Mouse (Mus musculus) heart, adult 18-20 months (tissue): ENCODE measurements around the gene Popdc3. TPM values are rescaled to one million over a fixed set of nuclear protein-coding genes. Genes with fewer than 3 reads are reported as not detected.
"Not testable (repeated sequence)": the region's sequence is repeated elsewhere in the genome, so short reads cannot be mapped to it uniquely, and the experiment has no call there.

Experiments used
- DNase-seq, 2 experiments: peaks; one replicate each; pipeline ENCODE4 v3.0.0; 2021 to 2022; ENCODE audit warnings: mixed read lengths in 1 of 2
- total RNA-seq, 2 experiments: library from RNA; stranded (reverse); gene quantifications; 2 replicates each; pipeline ENCODE4 v1.2.3; 2021

Gene Popdc3
- total RNA-seq, 2 experiments from 2014 or later: 32.8 to 35.7 TPM

DNA sequence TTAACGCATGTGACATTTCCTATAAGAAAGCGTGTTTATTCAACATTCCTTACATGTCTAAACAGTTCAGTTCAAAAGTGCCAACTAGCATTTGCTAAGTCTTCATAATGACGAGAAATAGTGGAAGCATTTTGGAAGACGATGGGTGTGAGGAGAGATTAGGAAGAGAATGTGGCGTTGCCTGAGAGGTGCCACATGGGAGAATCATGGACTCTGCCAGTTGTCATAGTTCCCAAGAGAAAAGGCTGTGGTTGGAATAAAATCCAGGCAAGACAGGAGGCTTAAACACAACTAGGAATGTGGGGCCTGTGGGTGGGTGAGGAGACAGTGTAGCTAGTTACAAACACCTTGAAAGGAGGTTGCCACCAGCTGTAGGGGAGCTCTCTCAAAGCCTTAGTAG lies 127.3 kb downstream of the Popdc3 start:
- no peak for DNase-seq

DNA sequence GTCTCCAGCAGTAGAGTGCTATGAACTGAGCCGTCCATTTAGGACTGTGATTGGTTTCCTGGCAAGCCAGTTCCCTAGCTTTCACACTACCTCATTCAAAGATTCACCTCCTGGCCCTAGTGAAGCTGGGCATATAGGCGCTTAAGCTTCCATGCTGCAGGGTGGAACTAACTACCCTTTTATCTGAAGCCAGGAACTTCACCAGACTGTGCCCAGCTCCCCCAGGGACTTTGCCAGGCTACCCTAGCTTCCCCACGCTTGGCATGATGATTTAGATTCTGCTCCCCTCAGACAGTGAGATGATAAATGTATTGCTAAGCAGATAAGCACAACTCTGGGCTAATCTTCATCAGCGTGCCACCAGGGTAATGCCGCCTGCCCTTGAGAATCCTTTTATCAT lies 133.2 kb downstream of the Popdc3 start:
- DNase-seq: no peak

DNA sequence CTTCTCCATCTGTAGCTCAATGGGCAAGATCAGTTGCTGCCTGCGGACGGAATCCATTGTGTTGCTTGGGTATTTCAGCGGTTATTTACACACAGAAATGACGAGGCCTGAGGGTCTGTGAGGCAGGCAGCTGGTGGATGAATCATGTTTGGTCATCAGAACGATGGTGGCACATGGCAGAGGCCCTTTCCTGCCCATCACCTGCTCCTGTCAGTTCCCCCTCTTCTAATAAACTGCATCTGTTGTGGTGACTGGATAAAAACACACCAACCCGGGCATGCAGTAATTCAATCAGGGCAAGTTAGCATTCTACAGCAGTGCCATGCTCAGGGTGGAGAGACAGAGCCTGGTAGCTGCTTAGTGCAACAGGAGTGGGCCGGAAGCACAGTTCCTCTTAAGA lies 133.7 kb downstream of the Popdc3 start:
- no peak for DNase-seq

DNA sequence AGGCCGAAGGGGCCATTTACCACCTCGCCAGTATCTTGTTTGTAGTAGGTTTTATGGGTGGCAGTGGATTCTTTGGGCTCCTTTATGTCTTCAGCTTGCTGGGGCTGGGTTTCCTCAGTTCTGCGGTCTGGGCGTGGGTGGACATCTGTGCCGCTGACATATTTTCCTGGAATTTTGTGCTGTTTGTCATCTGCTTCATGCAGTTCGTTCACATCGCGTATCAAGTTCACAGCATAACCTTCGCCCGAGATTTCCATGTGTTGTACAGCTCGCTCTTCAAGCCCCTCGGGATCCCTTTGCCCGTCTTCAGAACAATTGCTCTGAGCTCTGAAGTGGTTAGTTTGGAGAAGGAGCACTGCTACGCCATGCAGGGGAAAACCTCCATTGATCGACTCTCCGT lies 137.0 kb downstream of the Popdc3 start:
- no peak for DNase-seq

DNA sequence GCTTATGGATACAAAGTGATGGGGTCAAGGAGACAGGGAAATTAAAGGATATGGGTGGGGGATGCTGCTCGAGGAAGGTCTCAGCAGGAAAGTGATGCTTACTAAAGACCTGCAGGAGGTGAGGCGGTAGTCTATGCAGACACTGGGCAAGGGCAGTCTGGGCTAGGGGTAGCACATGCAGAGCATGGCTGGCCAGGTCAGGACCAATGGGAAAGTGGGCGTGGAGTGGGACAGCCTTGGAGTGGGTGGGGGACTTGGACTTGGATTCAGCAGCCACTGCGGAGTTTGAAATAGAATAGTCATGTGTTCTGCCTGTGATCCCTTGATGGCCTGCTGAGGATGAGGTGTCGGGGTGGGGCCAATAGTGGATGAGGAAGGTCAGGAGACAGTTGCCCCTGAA lies 141.0 kb downstream of the Popdc3 start:
- no peak for DNase-seq

DNA sequence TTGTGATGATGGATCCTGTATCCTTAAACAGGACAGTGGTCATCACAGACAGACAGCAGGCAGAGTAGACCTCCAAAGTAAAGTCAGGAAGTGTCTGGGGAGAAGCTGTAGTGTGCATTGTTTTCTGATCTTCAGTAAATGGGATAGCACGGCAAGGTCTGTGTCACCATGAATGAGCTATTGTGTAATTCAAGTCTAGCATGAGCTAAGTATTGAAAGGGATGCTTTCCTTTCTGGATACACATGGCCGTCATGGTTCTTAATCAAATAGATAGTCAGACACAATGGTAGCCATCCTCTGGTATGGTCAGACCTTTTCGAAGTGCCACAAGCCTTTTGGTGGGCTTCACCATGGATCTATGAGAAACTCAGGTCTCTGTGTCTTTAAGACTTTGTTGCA lies 142.4 kb downstream of the Popdc3 start:
- DNase-seq: no peak

DNA sequence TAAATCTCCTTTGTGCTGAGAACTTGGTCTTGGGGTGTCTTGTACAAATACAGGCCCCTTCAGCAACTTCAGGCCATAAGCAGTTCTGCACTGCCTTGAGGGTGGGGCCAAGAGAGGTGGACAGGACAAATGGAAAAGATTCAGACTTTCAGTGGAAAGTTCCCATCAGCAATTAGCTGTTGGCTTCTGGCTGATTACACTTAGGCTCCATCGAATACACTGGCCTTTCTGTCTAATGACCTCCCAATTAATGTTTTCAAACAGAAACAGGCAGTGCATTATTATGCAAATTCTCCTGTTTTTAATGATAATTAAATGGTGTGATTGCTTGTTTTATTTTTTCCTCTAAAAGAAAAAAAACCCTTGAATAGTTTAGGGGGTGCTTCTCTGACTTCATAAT lies 146.3 kb downstream of the Popdc3 start:
- no peak for DNase-seq

DNA sequence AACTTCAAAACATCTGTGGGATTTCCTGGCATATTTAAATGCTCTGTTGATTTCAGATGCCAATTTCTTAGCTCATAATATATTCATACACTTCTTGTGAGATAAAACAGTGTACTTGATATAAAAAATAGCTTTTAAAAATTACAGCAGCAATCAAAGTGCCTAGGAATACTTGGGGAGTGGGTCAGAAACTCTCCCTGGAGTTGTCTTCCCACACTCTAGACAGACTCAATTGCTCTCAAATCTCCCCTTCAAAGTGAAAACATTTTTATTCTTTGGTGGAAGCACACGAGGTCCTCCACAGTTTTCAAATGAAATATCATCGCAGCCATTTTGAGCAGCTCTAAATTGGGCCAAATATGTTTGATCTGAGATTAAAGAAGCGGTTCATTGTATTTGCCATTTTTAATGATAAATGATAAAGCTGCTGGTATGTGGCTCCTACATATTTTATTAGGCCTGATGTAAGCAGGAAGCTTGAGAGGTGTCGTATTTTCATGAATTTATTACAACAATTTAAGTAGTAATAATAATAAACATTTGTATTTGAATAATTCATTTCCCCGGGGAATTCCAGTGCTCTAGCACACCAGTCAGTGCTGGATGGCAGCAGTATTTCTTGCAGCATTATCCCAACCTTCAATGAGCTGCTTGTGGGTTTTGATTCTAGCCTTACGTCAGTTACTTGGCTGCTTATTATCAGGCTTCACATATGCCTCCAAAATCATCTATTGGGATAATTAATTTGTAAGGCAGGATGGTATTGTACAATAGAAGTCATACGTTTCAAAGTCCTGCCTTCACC lies 150.5 kb downstream of the Popdc3 start:
- DNase-seq: no peak

DNA sequence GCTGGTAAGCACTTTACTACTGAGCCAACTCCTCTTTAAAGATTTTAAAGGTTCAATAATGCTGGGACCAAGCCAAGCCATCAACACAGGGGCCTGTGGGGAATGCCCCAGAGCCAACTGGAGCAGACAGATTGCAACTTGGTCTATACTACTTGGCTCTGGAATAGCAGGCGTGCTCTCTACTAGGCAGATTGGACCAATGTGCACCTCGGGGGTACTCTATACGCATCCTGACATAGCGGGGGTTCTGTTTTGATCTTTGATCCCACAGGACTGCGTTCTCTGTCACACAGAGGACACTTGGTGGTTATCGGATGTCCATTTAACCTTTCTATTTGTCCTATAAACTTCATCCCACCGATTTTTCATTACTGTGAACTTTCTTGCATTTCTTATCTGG lies 157.0 kb downstream of the Popdc3 start:
- no peak for DNase-seq

DNA sequence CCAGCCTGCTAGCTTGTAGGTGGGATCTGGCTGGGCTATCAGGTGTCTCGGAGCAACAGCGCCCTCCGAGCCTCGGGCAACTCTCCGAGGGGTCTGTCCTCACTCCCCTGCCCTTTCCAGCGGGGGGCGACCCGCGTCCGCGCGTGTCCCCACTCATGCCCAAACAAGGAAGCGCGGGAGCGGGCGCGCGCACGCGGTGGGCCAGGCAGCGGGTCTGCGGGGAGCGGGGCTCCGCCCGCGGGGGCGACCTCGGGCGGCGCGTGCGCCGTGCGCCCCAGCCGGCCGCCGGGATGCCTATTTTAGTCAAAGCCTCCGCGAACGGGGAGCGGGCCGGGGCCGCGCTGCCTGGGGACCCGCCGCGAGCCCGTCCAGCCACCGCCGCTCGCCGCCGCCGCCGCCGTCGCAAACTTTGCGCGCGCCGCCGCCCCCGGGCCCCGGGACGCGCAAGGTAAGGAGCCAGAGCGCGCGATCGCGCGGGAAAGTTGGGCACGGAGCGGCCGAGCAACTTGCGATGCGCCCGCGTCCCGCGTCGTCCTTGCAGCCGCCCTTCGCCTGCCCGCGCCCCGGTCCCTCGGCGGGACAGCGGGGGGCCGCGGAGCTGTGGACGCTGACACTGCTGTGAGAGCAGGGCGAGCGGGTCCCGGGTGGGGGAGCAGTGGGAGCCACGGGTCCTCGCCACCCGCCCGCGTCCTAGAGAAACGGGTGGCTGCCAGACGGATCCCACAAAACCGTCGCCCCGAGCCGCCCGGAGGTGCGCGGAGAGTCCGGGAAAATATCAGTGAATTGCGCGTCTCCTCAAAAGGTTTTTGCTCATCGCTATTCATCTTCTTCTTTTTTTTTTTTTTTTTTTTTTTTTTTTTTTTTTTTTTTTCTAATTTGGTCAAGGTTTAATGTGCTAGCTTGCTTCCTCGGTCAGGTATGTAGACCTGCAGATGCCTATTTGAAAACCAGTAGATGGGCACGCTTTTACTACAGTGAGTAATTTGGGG lies 157.8 kb downstream of the Popdc3 start, which contains the start of gene Bves:
Gene Bves, plus strand, starts transcription at position 339 of the 989 bp plus-strand sequence.
- DNase-seq: peak; percentile 44 to 45

DNA sequence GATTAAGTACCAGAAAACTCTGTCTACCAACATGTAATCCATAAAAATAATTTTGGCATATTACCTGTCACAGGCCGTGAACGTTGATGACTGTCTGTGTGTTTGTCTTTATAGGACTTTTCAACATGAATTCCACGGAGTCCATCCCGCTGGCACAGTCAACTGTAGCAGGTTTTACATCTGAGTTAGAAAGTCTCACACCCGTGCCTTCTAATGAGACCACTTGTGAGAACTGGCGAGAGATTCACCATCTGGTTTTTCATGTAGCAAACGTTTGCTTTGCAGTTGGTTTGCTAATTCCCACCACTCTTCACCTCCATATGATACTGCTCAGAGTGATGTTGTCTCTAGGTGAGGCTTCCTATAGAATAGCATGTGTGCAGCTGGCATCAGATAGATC lies 161.2 kb downstream of the Popdc3 start:
- no peak for DNase-seq

DNA sequence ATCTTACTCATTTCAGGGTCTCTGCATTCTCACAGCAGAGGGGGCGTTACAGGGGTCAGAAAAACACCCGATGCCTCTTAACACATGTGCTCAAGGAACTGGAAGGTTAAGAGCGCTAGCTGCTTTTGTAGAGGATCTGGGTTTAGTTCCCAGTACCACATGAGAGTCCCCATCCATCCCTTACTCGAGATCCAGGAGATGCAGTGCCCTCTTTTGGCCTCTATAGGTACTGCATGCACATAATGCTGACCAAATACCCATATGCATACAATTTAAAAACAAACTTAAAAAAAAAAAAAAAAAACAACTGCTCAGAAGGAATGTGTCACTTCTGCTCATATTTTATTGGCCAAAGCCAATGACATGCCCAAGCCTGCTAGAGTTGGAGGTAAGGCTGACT lies 166.5 kb downstream of the Popdc3 start:
- DNase-seq: no peak

DNA sequence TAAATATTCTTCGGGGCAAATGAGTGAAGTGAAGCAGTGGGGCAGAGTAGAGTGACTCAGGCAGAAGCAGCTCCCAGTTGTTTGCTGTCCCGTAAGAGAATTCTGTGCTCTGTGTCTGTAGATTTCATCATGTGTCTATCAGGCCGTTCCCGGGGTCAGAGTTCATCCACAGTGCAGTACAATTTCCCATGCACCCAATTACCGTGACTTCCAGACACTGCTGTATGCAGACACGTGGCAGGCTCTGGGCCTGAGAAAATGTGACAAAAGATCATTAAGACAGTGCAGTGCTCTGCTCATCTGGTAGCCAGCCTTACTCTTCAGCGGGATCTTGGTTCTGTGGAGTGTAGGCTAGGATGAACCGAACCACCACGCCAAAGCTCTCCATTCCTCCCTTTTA lies 167.3 kb downstream of the Popdc3 start:
- DNase-seq: no peak

DNA sequence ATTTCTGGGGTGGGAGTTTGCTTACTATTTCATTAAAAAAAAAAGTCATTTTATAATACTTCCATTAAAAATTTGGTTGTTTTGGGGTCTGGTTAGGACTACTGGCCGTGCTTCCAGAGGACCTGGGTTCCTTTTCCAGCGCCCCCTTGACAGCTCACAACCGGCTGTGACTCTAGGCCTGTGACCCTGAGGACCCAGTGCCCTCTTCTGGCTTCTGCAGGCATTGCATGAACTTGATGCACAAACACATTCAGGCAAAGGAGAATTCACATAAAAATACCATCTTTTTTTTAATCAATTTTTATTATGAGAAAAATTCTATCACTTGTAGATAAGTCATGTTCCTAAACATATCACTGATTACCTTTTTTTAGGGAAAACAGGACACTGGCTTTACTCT lies 170.2 kb downstream of the Popdc3 start:
- DNase-seq: not testable (repeated sequence)

DNA sequence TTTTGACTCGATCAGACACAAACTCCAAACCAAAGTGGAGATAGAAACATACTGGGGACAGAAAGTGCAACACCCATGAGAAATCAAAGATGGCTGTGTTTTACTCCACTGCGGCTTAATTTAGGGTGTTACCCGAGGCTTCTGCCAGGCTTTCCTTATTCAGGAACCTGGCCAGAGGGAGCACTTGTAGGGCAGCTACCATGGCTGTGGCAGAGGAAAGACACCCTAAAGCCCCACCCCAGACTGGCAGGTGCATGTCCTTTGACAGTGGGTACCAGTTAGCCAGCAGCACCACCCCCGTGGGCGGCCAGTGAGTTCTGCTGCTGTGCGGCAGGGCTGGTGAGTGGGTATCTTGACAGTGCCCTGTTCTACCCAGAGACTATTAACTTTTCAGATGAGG lies 178.2 kb downstream of the Popdc3 start:
- peak in 1 of 2 experiments; percentile 7 for DNase-seq

DNA sequence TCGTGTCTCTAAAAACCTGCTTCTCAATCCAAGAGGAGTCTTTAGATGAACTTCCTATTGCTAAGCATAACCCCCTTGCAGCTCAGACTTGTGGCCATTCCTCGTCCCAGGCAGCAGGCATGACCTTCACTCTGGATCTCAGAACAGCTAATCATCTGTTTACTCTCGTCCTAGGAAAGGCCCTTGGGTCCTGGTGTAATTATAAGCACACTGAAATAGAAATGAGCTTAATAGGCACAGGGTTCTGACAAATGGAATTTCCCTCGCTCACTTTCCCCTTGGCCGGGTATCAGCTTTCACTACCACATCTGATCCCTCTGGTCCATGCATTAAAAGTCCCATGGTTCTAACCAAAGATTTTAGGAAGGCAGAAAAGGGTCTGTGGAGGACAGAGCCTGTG lies 185.5 kb downstream of the Popdc3 start:
- DNase-seq: peak; percentile 61 to 63

DNA sequence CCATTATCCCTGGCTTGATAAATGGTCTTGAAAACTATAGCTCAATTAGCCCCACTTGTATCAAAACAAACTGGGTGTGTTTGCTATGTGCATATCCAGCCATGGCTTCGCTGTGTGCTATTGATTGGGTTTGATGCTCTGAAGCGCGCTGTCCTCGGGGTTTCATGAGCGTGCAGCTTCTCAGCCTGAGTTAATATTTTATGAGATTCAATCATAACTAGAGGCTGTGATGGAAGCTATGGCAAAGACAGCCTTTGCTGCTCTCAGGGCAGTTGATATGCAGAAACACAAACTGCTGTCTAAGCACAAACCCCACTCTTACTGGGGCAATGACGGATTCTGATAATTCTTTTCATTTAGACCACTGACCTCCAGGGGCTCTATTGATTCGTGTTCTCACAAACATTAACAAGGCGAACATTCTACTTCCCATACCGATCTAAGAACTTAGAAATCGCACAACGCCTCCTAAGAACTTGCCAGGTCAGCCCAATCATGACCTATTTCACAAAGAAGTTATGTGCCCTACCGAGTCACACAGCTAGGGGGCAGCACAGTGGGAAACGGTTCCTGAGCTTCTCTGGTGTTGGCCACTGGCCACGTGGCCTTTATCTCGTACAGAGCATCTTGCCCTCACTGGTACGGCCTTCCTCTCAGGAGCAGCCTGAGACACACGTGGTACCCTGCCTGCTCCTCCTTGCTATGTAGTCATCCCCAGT lies 189.2 kb downstream of the Popdc3 start:
- DNase-seq: no peak

Other genes starting within 250 kb of the Popdc3 start
- gene Prep, start 110.9 kb upstream of the Popdc3 start, total RNA-seq: 10 to 100 TPM; 12.3 to 12.5 TPM
- 10 to 100 TPM; 29.4 to 33.8 TPM for gene Bves, start 157.7 kb downstream of the Popdc3 start, total RNA-seq